Mouse (Mus musculus) neural tube, embryonic 11.5 days (tissue): ENCODE measurements at regions not wholly inside any gene's neighbourhood (a gene's known extent, or its start where the extent isn't known, plus 50 kb on each side); places are given as distances from the start of the nearest gene placed in this dataset.

Experiments used
- ATAC-seq: fragments of 200-750 bp; cut with Nextera tagmentation; 2 replicates; pipeline ENCODE4 v1.8.0; 2017; ENCODE audit warnings: moderate number of reproducible peaks, mild to moderate bottlenecking, moderate TSS enrichment, moderate library complexity; ENCODE audit not compliant: insufficient read depth, low FRiP score, low TSS enrichment
- DNase-seq: peaks from one replicate; pipeline ENCODE4 v3.0.0-alpha.2; 2015; ENCODE audit warnings: low spot score
- H3K27ac ChIP-seq: fragments of 300-500 bp; sonication (generic); 2 replicates; pipeline ENCODE4 v1.5.1; 2014; ENCODE audit warnings: low read depth, mild to moderate bottlenecking, low read length
- H3K27me3 ChIP-seq: fragments of 300-500 bp; sonication (generic); 2 replicates; pipeline ENCODE4 v1.6.1; 2014; ENCODE audit warnings: mild to moderate bottlenecking, low read length, mixed read lengths; ENCODE audit not compliant: control insufficient read depth, insufficient read depth
- H3K36me3 ChIP-seq: fragments of 300-500 bp; sonication (generic); 2 replicates; pipeline ENCODE4 v1.6.1; 2014; ENCODE audit warnings: mild to moderate bottlenecking, low read length, moderate library complexity, mixed read lengths; ENCODE audit not compliant: control insufficient read depth, insufficient read depth
- H3K4me1 ChIP-seq: fragments of 300-500 bp; sonication (generic); 2 replicates; pipeline ENCODE4 v1.6.1; 2014; ENCODE audit warnings: low read length, mixed read lengths; ENCODE audit not compliant: control insufficient read depth, insufficient read depth
- H3K4me2 ChIP-seq: fragments of 300-500 bp; sonication (generic); 2 replicates; pipeline ENCODE4 v1.6.1; 2014; ENCODE audit warnings: low read depth, mild to moderate bottlenecking, moderate library complexity
- H3K4me3 ChIP-seq: fragments of 300-500 bp; sonication (generic); 2 replicates; pipeline ENCODE4 v1.5.1; 2014; ENCODE audit warnings: low read depth, low read length
- H3K9ac ChIP-seq: fragments of 300-500 bp; sonication (generic); 2 replicates; pipeline ENCODE4 v1.6.1; 2014; ENCODE audit warnings: mild to moderate bottlenecking, low read length
- H3K9me3 ChIP-seq: fragments of 300-500 bp; sonication (generic); 2 replicates; pipeline ENCODE4 v1.6.1; 2016; ENCODE audit warnings: low read length; ENCODE audit not compliant: control insufficient read depth
- WGBS: fragments of 180-500 bp; shearing (Covaris S2); extraction: QIAGEN DNeasy Blood & Tissue Kit; methylation state at CpG from one replicate; pipeline ENCODE4 v1.1.7; 2014; 5-methylcytosine and 5-hydroxymethylcytosine counted together

GRCm38 (mm10) chr8:26395061-26395460, 275.7 kb downstream of the Gm45692 start:
- Histone ChIP-seq H3K9me3 (no peaks in the 10 kb centered on the region), H3K4me2 (no peak overlapping the region), H3K36me3 (no peaks in the 10 kb centered on the region), H3K9ac (no peak overlapping the region), H3K27ac (no peak overlapping the region), H3K4me3 (no peak overlapping the region), H3K4me1 (no peaks in the 10 kb centered on the region), H3K27me3 (no peaks in the 10 kb centered on the region)
- ATAC-seq (no peak), DNase-seq (no peak)
- 80% methylated on average over 6 of the region's 6 CpGs for WGBS

GRCm38 (mm10) chr8:26420002-26420401, 300.7 kb downstream of the Gm45692 start:
- H3K4me3 ChIP-seq: no peak overlapping the region
- ATAC-seq (peak; percentile 65), DNase-seq (peak; percentile 38)
- no peaks in the 10 kb centered on the region for H3K36me3 ChIP-seq
- 59% methylated on average over 6 of the region's 6 CpGs for WGBS
- peaks cover 4% of the 10 kb centered on the region; the same call in 1 of the 2 replicates for H3K4me1 ChIP-seq
- no peak overlapping the region for H3K9ac ChIP-seq
- no peaks in the 10 kb centered on the region for H3K27me3 ChIP-seq
- no peak overlapping the region for H3K4me2 ChIP-seq
- no peaks in the 10 kb centered on the region for H3K9me3 ChIP-seq
- H3K27ac ChIP-seq: peak overlapping the region; percentile 75

GRCm38 (mm10) chr8:26420536-26420935, 301.2 kb downstream of the Gm45692 start:
- WGBS: 30% methylated on average over 10 of the region's 10 CpGs
- Histone ChIP-seq H3K9me3 (no peaks in the 10 kb centered on the region), H3K36me3 (no peaks in the 10 kb centered on the region), H3K4me3 (no peak overlapping the region), H3K4me2 (no peak overlapping the region), H3K27me3 (no peaks in the 10 kb centered on the region), H3K27ac (peak overlapping the region; percentile 75), H3K4me1 (peaks cover 4% of the 10 kb centered on the region; the same call in 1 of the 2 replicates), H3K9ac (no peak overlapping the region)
- ATAC-seq (peak; percentile 96), DNase-seq (peak; percentile 73)

- no peak overlapping the region for H3K4me3 ChIP-seq
- H3K4me1 ChIP-seq: no peaks in the 10 kb centered on the region
- no peak overlapping the region for H3K4me2 ChIP-seq
- ATAC-seq (no peak), DNase-seq (no peak)
- no peaks in the 10 kb centered on the region for H3K9me3 ChIP-seq
- no peak overlapping the region for H3K27ac ChIP-seq
- H3K27me3 ChIP-seq: no peaks in the 10 kb centered on the region
- H3K9ac ChIP-seq: no peak overlapping the region
- 95% methylated on average over 7 of the region's 7 CpGs for WGBS
- H3K36me3 ChIP-seq: no peaks in the 10 kb centered on the region
These were observed 308.0 kb downstream of the Gm45692 start for GRCm38 (mm10) chr8:26427311-26427710.

- Histone ChIP-seq H3K4me1 (no peaks in the 10 kb centered on the region), H3K9me3 (no peaks in the 10 kb centered on the region), H3K4me3 (no peak overlapping the region), H3K27me3 (no peaks in the 10 kb centered on the region), H3K4me2 (no peak overlapping the region), H3K36me3 (no peaks in the 10 kb centered on the region), H3K9ac (no peak overlapping the region), H3K27ac (no peak overlapping the region)
- DNase-seq: no peak
- WGBS: 87% methylated on average over 8 of the region's 8 CpGs
- ATAC-seq: no peak
These were observed 310.5 kb downstream of the Gm45692 start for GRCm38 (mm10) chr8:26429751-26430327.

- H3K9ac ChIP-seq: no peak overlapping the region
- no peak overlapping the region for H3K4me2 ChIP-seq
- DNase-seq (peak; percentile 43), ATAC-seq (peak; percentile 55)
- 0 out of 2 replicates have a peak overlapping the region, but pooled peaks have one; percentile 14 for H3K27ac ChIP-seq
- no peaks in the 10 kb centered on the region for H3K9me3 ChIP-seq
- WGBS: 73% methylated on average over 14 of the region's 14 CpGs
- no peak overlapping the region for H3K4me3 ChIP-seq
- no peaks in the 10 kb centered on the region for H3K27me3 ChIP-seq
- H3K4me1 ChIP-seq: no peaks in the 10 kb centered on the region
- no peaks in the 10 kb centered on the region for H3K36me3 ChIP-seq
These were observed 313.0 kb downstream of the Gm45692 start for GRCm38 (mm10) chr8:26432161-26432919.

GRCm38 (mm10) chr8:26436236-26436635, 316.9 kb downstream of the Gm45692 start:
- 87% methylated on average over 11 of the region's 11 CpGs for WGBS
- DNase-seq (no peak), ATAC-seq (no peak)
- Histone ChIP-seq H3K4me1 (peaks cover 11% of the 10 kb centered on the region), H3K9me3 (no peaks in the 10 kb centered on the region), H3K27me3 (no peaks in the 10 kb centered on the region), H3K36me3 (no peaks in the 10 kb centered on the region), H3K9ac (no peak overlapping the region), H3K4me2 (no peak overlapping the region), H3K4me3 (no peak overlapping the region), H3K27ac (no peak overlapping the region)

- WGBS: 75% methylated on average over 3 of the region's 3 CpGs
- no peaks in the 10 kb centered on the region for H3K27me3 ChIP-seq
- ATAC-seq (no peak), DNase-seq (no peak)
- no peaks in the 10 kb centered on the region for H3K36me3 ChIP-seq
- peak overlapping the region; percentile 36; the same call in 1 of the 2 replicates for H3K27ac ChIP-seq
- no peaks in the 10 kb centered on the region for H3K9me3 ChIP-seq
- no peak overlapping the region for H3K4me2 ChIP-seq
- no peak overlapping the region for H3K4me3 ChIP-seq
- H3K9ac ChIP-seq: no peak overlapping the region
- H3K4me1 ChIP-seq: peaks cover 11% of the 10 kb centered on the region
These were observed 318.2 kb downstream of the Gm45692 start for GRCm38 (mm10) chr8:26437571-26437970.
